ENCODE assay signal across 14 mouse cellular contexts in genomic region chr9:35330386-35330785, GRCm38 (mm10).
DNase-seq lines count a peak whose midpoint lies in the region; ATAC-seq lines count a peak whose summit lies in the region.
"Had no signal": no experiment of that assay in that cellular context is flagged by ENCODE, and none has a peak within 500 bp of the region (broad histone marks: within the 10 kb centered on the region; RNA-seq: fewer than 3 reads in every experiment).

No protein-coding gene starts in this region.

- no peak overlapping the region for H3K9ac ChIP-seq in kidney, embryonic 15.5 days
- no peak overlapping the region for H3K9ac ChIP-seq in embryonic facial prominence, embryonic 11.5 days (replicated peaks; ENCODE audit: low read length)
- no peak overlapping the region for H3K9ac ChIP-seq in embryonic facial prominence, embryonic 14.5 days (ENCODE audit: low read depth, low read length)
- no peak overlapping the region for H3K9ac ChIP-seq in limb, embryonic 12.5 days (replicated peaks)
- H3K9ac ChIP-seq: heart, embryonic 15.5 days; liver, embryonic 12.5 days had no signal

- peaks cover 53% of the 10 kb centered on the region for H3K4me1 ChIP-seq in kidney, embryonic 15.5 days
- H3K4me1 ChIP-seq in embryonic facial prominence, embryonic 11.5 days (ENCODE audit: control insufficient read depth, insufficient read depth, low read length), result peaks cover 7% of the 10 kb centered on the region
- H3K4me1 ChIP-seq in embryonic facial prominence, embryonic 14.5 days (ENCODE audit: control insufficient read depth, insufficient read depth, low read length), result peaks cover 80% of the 10 kb centered on the region
- H3K4me1 ChIP-seq in limb, embryonic 12.5 days (replicated peaks), result peaks cover 94% of the 10 kb centered on the region
- H3K4me1 ChIP-seq: liver, embryonic 12.5 days had no signal

- no peaks in the 10 kb centered on the region for H3K9me3 ChIP-seq in kidney, embryonic 15.5 days (replicated peaks)
- no peaks in the 10 kb centered on the region for H3K9me3 ChIP-seq in embryonic facial prominence, embryonic 11.5 days (replicated peaks; ENCODE audit: control insufficient read depth, low read length)
- no peaks in the 10 kb centered on the region for H3K9me3 ChIP-seq in embryonic facial prominence, embryonic 14.5 days (ENCODE audit: control insufficient read depth, low read length)
- H3K9me3 ChIP-seq in limb, embryonic 12.5 days, result no peaks in the 10 kb centered on the region
- H3K9me3 ChIP-seq: heart, embryonic 15.5 days; liver, embryonic 12.5 days had no signal

- H3K27me3 ChIP-seq in kidney, embryonic 15.5 days, result peaks cover 13% of the 10 kb centered on the region; the same call in 1 of the 2 replicates
- H3K27me3 ChIP-seq in embryonic facial prominence, embryonic 11.5 days (ENCODE audit: control insufficient read depth, insufficient read depth, low read length), result no peaks in the 10 kb centered on the region; the same call in 1 of the 2 replicates
- no peaks in the 10 kb centered on the region for H3K27me3 ChIP-seq in embryonic facial prominence, embryonic 14.5 days (replicated peaks; ENCODE audit: control insufficient read depth, insufficient read depth, low read length)
- no peaks in the 10 kb centered on the region for H3K27me3 ChIP-seq in limb, embryonic 12.5 days
- H3K27me3 ChIP-seq: CH12.LX; heart, embryonic 15.5 days; liver, embryonic 12.5 days had no signal

- no peaks in the 10 kb centered on the region for H3K36me3 ChIP-seq in kidney, embryonic 15.5 days
- H3K36me3 ChIP-seq in embryonic facial prominence, embryonic 11.5 days (replicated peaks; ENCODE audit: control insufficient read depth, insufficient read depth, low read depth, low read length), result no peaks in the 10 kb centered on the region
- H3K36me3 ChIP-seq in embryonic facial prominence, embryonic 14.5 days (ENCODE audit: control insufficient read depth, insufficient read depth, low read length), result no peaks in the 10 kb centered on the region
- H3K36me3 ChIP-seq in limb, embryonic 12.5 days, result no peaks in the 10 kb centered on the region
- H3K36me3 ChIP-seq: heart, embryonic 15.5 days; liver, embryonic 12.5 days had no signal

- no peak overlapping the region for H3K4me2 ChIP-seq in kidney, embryonic 15.5 days
- H3K4me2 ChIP-seq in embryonic facial prominence, embryonic 11.5 days (ENCODE audit: low read depth, low read length), result no peak overlapping the region
- no peak overlapping the region for H3K4me2 ChIP-seq in embryonic facial prominence, embryonic 14.5 days (ENCODE audit: low read depth, low read length)
- H3K4me2 ChIP-seq in limb, embryonic 12.5 days, result 0 out of 2 replicates have a peak overlapping the region, but pooled peaks have one; percentile 10
- H3K4me2 ChIP-seq: heart, embryonic 15.5 days; liver, embryonic 12.5 days had no signal

- peak overlapping the region; percentile 88 for H3K27ac ChIP-seq in kidney, embryonic 15.5 days
- peak overlapping the region; percentile 83 for H3K27ac ChIP-seq in embryonic facial prominence, embryonic 11.5 days (replicated peaks; ENCODE audit: low read depth, low read length)
- peak overlapping the region; percentile 80 for H3K27ac ChIP-seq in embryonic facial prominence, embryonic 14.5 days (replicated peaks; ENCODE audit: low read depth, low read length)
- H3K27ac ChIP-seq in limb, embryonic 12.5 days, result peak overlapping the region; percentile 95
- H3K27ac ChIP-seq: liver, embryonic 12.5 days; macrophage had no signal

- ATAC-seq in kidney, embryonic 15.5 days (replicated peaks; ENCODE audit: low FRiP score), result no peak
- ATAC-seq in embryonic facial prominence, embryonic 11.5 days (replicated peaks; ENCODE audit: insufficient number of reproducible peaks, low FRiP score, low TSS enrichment, low read depth), result no peak
- no peak for ATAC-seq in embryonic facial prominence, embryonic 14.5 days (ENCODE audit: low read depth)
- no peak for ATAC-seq in limb, embryonic 12.5 days (ENCODE audit: insufficient number of reproducible peaks, insufficient read depth, low FRiP score, low TSS enrichment, low read depth)
- ATAC-seq: liver, embryonic 12.5 days had no signal

- no peak overlapping the region for H3K4me3 ChIP-seq in kidney, embryonic 15.5 days (replicated peaks)
- H3K4me3 ChIP-seq in embryonic facial prominence, embryonic 11.5 days (ENCODE audit: low read depth, low read length), result no peak overlapping the region
- H3K4me3 ChIP-seq in embryonic facial prominence, embryonic 14.5 days (ENCODE audit: low read depth, low read length), result no peak overlapping the region
- H3K4me3 ChIP-seq in limb, embryonic 12.5 days (replicated peaks), result no peak overlapping the region
- H3K4me3 ChIP-seq: heart, embryonic 15.5 days; liver, embryonic 12.5 days had no signal

- no peak for DNase-seq in kidney, adult 8-10 months
- no peak for DNase-seq in embryonic facial prominence, embryonic 11.5 days (ENCODE audit: low spot score)
- DNase-seq in embryonic facial prominence, embryonic 14.5 days (ENCODE audit: low spot score), result no peak
- no peak for DNase-seq in adipocyte (ENCODE audit: low spot score)
- no peak for DNase-seq in yolk sac, embryonic 10.5 days (ENCODE audit: low spot score)
- DNase-seq: gastrocnemius, postnatal 14 days; kidney, postnatal 25 days; right cerebral cortex, postnatal 4 days had no signal

- 86% methylated on average over 2 of the region's 2 CpGs for WGBS in kidney, embryonic 15.5 days
- 87% methylated on average over 2 of the region's 2 CpGs for WGBS in embryonic facial prominence, embryonic 11.5 days
- WGBS in embryonic facial prominence, embryonic 14.5 days, result 74% methylated on average over 2 of the region's 2 CpGs
- WGBS in limb, embryonic 12.5 days, result 85% methylated on average over 2 of the region's 2 CpGs
